Mouse (Mus musculus) intestine, postnatal 0 days (tissue): ENCODE results near the gene Art2b. TPM values are rescaled to one million over a fixed set of nuclear protein-coding genes. Genes with fewer than 3 reads are reported as not detected.
A peak's percentile ranks its signal among the peaks of the same experiment; 100 is the strongest.

Experiments
- ATAC-seq: fragments of 200-750 bp; cut with Nextera tagmentation; 2 replicates; pipeline ENCODE4 v1.8.0; 2017; ENCODE audit warnings: mild to moderate bottlenecking, moderate TSS enrichment, moderate library complexity
- H3K27ac ChIP-seq: fragments of 300-500 bp; sonication (generic); 2 replicates; pipeline ENCODE4 v1.5.1; 2014; ENCODE audit warnings: mild to moderate bottlenecking, low read depth, low read length, moderate library complexity
- H3K27me3 ChIP-seq: fragments of 300-500 bp; sonication (generic); replicated peaks from 2 replicates; pipeline ENCODE4 v1.6.1; 2014; ENCODE audit warnings: low read length, mixed read lengths; ENCODE audit not compliant: control insufficient read depth, insufficient read depth
- H3K36me3 ChIP-seq: fragments of 300-500 bp; sonication (generic); 2 replicates; pipeline ENCODE4 v1.6.1; 2014; ENCODE audit warnings: mild to moderate bottlenecking, moderate library complexity; ENCODE audit not compliant: control insufficient read depth, insufficient read depth
- H3K4me1 ChIP-seq: fragments of 300-500 bp; sonication (generic); replicated peaks from 2 replicates; pipeline ENCODE4 v1.6.1; 2014; ENCODE audit warnings: antibody characterized with exemption, low read length, mixed read lengths; ENCODE audit not compliant: control insufficient read depth, insufficient read depth
- H3K4me2 ChIP-seq: fragments of 300-500 bp; sonication (generic); replicated peaks from 2 replicates; pipeline ENCODE4 v1.6.1; 2014; ENCODE audit warnings: low read depth, mild to moderate bottlenecking, moderate library complexity
- H3K4me3 ChIP-seq: fragments of 300-500 bp; sonication (generic); 2 replicates; pipeline ENCODE4 v1.5.1; 2014; ENCODE audit warnings: low read depth, low read length
- H3K9ac ChIP-seq: fragments of 300-500 bp; sonication (generic); 2 replicates; pipeline ENCODE4 v1.6.1; 2014; ENCODE audit warnings: mild to moderate bottlenecking, low read depth, low read length
- H3K9me3 ChIP-seq: fragments of 300-500 bp; sonication (generic); 2 replicates; pipeline ENCODE4 v1.6.1; 2016; ENCODE audit warnings: mixed run types; ENCODE audit not compliant: control insufficient read depth
- CTCF ChIP-seq: sonication (generic); IDR thresholded peaks from 2 replicates; pipeline ENCODE4 v1.5.1; 2016; ENCODE audit warnings: low read depth, mild to moderate bottlenecking, control low read depth, antibody characterized with exemption, moderate library complexity
- WGBS: fragments of 180-500 bp; shearing (Covaris S2); extraction: QIAGEN DNeasy Blood & Tissue Kit; methylation state at CpG from one replicate; pipeline ENCODE4 v1.1.7; 2014; 5-methylcytosine and 5-hydroxymethylcytosine counted together
- polyA plus RNA-seq: library from polyadenylated mRNA; unstranded; fragments of >200 nt; fragmentation: Nextera tagmentation; extraction: Ambion mirVana; gene quantifications from 2 replicates; pipeline ENCODE4 v1.2.1, GENCODE M21; 2015

Art2b gene
- polyA plus RNA-seq, 1 experiment from 2014 or later, result 0.56 TPM

- Histone ChIP-seq H3K4me3 (no peak overlapping the region), H3K4me1 (no peaks in the 10 kb centered on the region), H3K9ac (no peak overlapping the region), H3K9me3 (no peaks in the 10 kb centered on the region), H3K27ac (no peak overlapping the region), H3K4me2 (no peak overlapping the region), H3K36me3 (no peaks in the 10 kb centered on the region), H3K27me3 (no peaks in the 10 kb centered on the region)
- TF ChIP-seq CTCF, result no peak
- 44% methylated on average over 7 of the region's 7 CpGs for WGBS
- no peak for ATAC-seq
These were observed 34.5 kb downstream of the Art2b start for GRCm38 (mm10) chr7:101550686-101551485.

GRCm38 (mm10) chr7:101549266-101549665 lies 36.1 kb downstream of the Art2b start:
- 84% methylated on average over 3 of the region's 3 CpGs for WGBS
- Histone ChIP-seq H3K9me3 (no peaks in the 10 kb centered on the region), H3K27ac (no peak overlapping the region), H3K36me3 (no peaks in the 10 kb centered on the region), H3K27me3 (no peaks in the 10 kb centered on the region), H3K4me3 (no peak overlapping the region), H3K4me2 (no peak overlapping the region), H3K4me1 (no peaks in the 10 kb centered on the region), H3K9ac (no peak overlapping the region)
- ATAC-seq, result no peak
- TF ChIP-seq CTCF, result no peak

GRCm38 (mm10) chr7:101547651-101548050 lies 37.7 kb downstream of the Art2b start:
- H3K4me2 ChIP-seq, result no peak overlapping the region
- WGBS, result 69% methylated on average over 3 of the region's 3 CpGs
- H3K4me3 ChIP-seq, result no peak overlapping the region
- H3K36me3 ChIP-seq, result no peaks in the 10 kb centered on the region
- H3K27ac ChIP-seq, result no peak overlapping the region
- H3K4me1 ChIP-seq, result no peaks in the 10 kb centered on the region
- H3K27me3 ChIP-seq, result no peaks in the 10 kb centered on the region
- ATAC-seq, result 0 out of 2 replicates have a peak, but pooled peaks have one; percentile 34
- TF ChIP-seq CTCF, result no peak
- H3K9me3 ChIP-seq, result no peaks in the 10 kb centered on the region
- no peak overlapping the region for H3K9ac ChIP-seq

GRCm38 (mm10) chr7:101541734-101542133 lies 43.7 kb downstream of the Art2b start:
- 0 out of 2 replicates have a peak overlapping the region, but pooled peaks have one; percentile 9 for H3K4me2 ChIP-seq
- no peaks in the 10 kb centered on the region for H3K27me3 ChIP-seq
- no peak overlapping the region for H3K27ac ChIP-seq
- H3K36me3 ChIP-seq, result no peaks in the 10 kb centered on the region
- no peak for TF ChIP-seq CTCF
- WGBS, result 79% methylated on average over 10 of the region's 10 CpGs
- ATAC-seq, result no peak
- no peaks in the 10 kb centered on the region for H3K9me3 ChIP-seq
- no peak overlapping the region for H3K4me3 ChIP-seq
- no peaks in the 10 kb centered on the region for H3K4me1 ChIP-seq
- H3K9ac ChIP-seq, result no peak overlapping the region

GRCm38 (mm10) chr7:101541132-101541531 lies 44.3 kb downstream of the Art2b start:
- H3K36me3 ChIP-seq, result no peaks in the 10 kb centered on the region
- TF ChIP-seq CTCF, result peak; percentile 87
- no peaks in the 10 kb centered on the region for H3K9me3 ChIP-seq
- no peak overlapping the region for H3K27ac ChIP-seq
- H3K4me2 ChIP-seq, result 0 out of 2 replicates have a peak overlapping the region, but pooled peaks have one; percentile 9
- peak; percentile 57; the same call in 1 of the 2 replicates for ATAC-seq
- no peaks in the 10 kb centered on the region for H3K4me1 ChIP-seq
- WGBS, result 4% methylated on average over 11 of the region's 11 CpGs
- H3K27me3 ChIP-seq, result no peaks in the 10 kb centered on the region
- H3K9ac ChIP-seq, result no peak overlapping the region
- no peak overlapping the region for H3K4me3 ChIP-seq

GRCm38 (mm10) chr7:101540684-101541083 lies 44.7 kb downstream of the Art2b start:
- H3K9ac ChIP-seq, result no peak overlapping the region
- no peak overlapping the region for H3K27ac ChIP-seq
- H3K36me3 ChIP-seq, result no peaks in the 10 kb centered on the region
- no peaks in the 10 kb centered on the region for H3K9me3 ChIP-seq
- no peak overlapping the region for H3K4me2 ChIP-seq
- H3K4me3 ChIP-seq, result no peak overlapping the region
- no peak for TF ChIP-seq CTCF
- H3K27me3 ChIP-seq, result no peaks in the 10 kb centered on the region
- 42% methylated on average over 5 of the region's 5 CpGs for WGBS
- no peaks in the 10 kb centered on the region for H3K4me1 ChIP-seq
- peak; percentile 46; the same call in 1 of the 2 replicates for ATAC-seq
